Mouse (Mus musculus): Measurements from ENCODE around the gene Lrwd1.
A peak's percentile ranks its signal among the peaks of the same experiment; 100 is the strongest.

- TF ChIP-seq CTCF (IDR thresholded peaks at IDR 0.05; ENCODE audit: borderline replicate concordance, insufficient read depth, low read length) (peak; percentile 42; the same call in 1 of the 2 replicates), POLR2A (IDR thresholded peaks at IDR 0.05; ENCODE audit: low read depth, low read length) (peak; percentile 77)
Measured at GRCm38 (mm10) chr5:136135571-136136291, at the start of gene Lrwd1, which contains the start of gene Alkbh4.

Data from embryonic fibroblast, embryonic 13.5 days (primary cell).